8 mouse cellular contexts compared by ENCODE assay signal in the genomic region with DNA sequence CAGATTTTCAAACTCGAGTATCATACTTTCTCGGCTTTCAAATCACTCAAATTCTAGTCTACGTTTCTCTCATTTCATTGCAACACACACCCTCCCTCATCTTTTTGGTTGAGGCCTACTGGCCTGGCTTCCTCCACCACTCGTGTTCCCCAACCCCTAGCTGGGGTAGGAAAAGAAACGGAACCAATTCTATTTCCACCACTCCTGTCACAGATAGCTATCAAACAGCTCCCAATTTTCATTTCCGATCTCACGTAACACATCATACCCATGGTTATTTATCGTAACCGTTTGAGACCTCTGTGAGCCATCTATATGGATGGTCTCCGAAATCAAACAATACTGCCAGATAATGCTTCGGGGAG. TPM values are rescaled to one million over a fixed set of nuclear protein-coding genes. Genes with fewer than 3 reads are reported as not detected.
A peak's percentile ranks its signal among the peaks of the same experiment; 100 is the strongest.
DNase-seq lines count a peak whose midpoint lies in the region; ATAC-seq and TF ChIP-seq lines count a peak whose summit lies in the region.

No protein-coding gene starts in this region.

- ATAC-seq in lung, embryonic 14.5 days (ENCODE audit: insufficient read depth), result peak; percentile 8; the same call in 1 of the 2 replicates
- ATAC-seq in embryonic facial prominence, embryonic 14.5 days (ENCODE audit: low read depth), result no peak
- no peak for ATAC-seq in intestine, postnatal 0 days
- ATAC-seq in neural tube, embryonic 15.5 days (ENCODE audit: low FRiP score), result no peak
- no peak for ATAC-seq in cerebellum, adult (ENCODE audit: insufficient number of reproducible peaks, low FRiP score, low TSS enrichment)

- peak overlapping the region; percentile 93 for H3K9ac ChIP-seq in lung, embryonic 14.5 days
- peak overlapping the region; percentile 99 for H3K9ac ChIP-seq in embryonic facial prominence, embryonic 14.5 days (ENCODE audit: low read depth, low read length)
- peak overlapping the region; percentile 91 for H3K9ac ChIP-seq in intestine, postnatal 0 days (ENCODE audit: low read depth, low read length)
- H3K9ac ChIP-seq in neural tube, embryonic 15.5 days (replicated peaks), result peak overlapping the region; percentile 96

- H3K36me3 ChIP-seq in lung, embryonic 14.5 days (ENCODE audit: insufficient read depth), result no peaks in the 10 kb centered on the region
- H3K36me3 ChIP-seq in embryonic facial prominence, embryonic 14.5 days (ENCODE audit: control insufficient read depth, insufficient read depth, low read length), result no peaks in the 10 kb centered on the region
- H3K36me3 ChIP-seq in intestine, postnatal 0 days (ENCODE audit: control insufficient read depth, insufficient read depth), result no peaks in the 10 kb centered on the region
- no peaks in the 10 kb centered on the region for H3K36me3 ChIP-seq in neural tube, embryonic 15.5 days

- H3K4me1 ChIP-seq in lung, embryonic 14.5 days (ENCODE audit: insufficient read depth), result peaks cover 6% of the 10 kb centered on the region; the same call in 1 of the 2 replicates
- H3K4me1 ChIP-seq in embryonic facial prominence, embryonic 14.5 days (ENCODE audit: control insufficient read depth, insufficient read depth, low read length), result peaks cover 9% of the 10 kb centered on the region; the same call in 1 of the 2 replicates
- 0 out of 2 replicates have a peak, but pooled peaks cover 6% of the 10 kb centered on the region for H3K4me1 ChIP-seq in intestine, postnatal 0 days (replicated peaks; ENCODE audit: control insufficient read depth, insufficient read depth, low read length)
- H3K4me1 ChIP-seq in neural tube, embryonic 15.5 days, result peaks cover 29% of the 10 kb centered on the region

- 14% methylated on average over 11 of the region's 11 CpGs for WGBS in lung, embryonic 14.5 days
- 13% methylated on average over 11 of the region's 11 CpGs for WGBS in embryonic facial prominence, embryonic 14.5 days
- WGBS in intestine, postnatal 0 days, result 7% methylated on average over 11 of the region's 11 CpGs
- 18% methylated on average over 11 of the region's 11 CpGs for WGBS in neural tube, embryonic 15.5 days

- peak overlapping the region; percentile 71 for H3K4me2 ChIP-seq in lung, embryonic 14.5 days
- H3K4me2 ChIP-seq in embryonic facial prominence, embryonic 14.5 days (ENCODE audit: low read depth, low read length), result peak overlapping the region; percentile 75
- H3K4me2 ChIP-seq in intestine, postnatal 0 days (replicated peaks; ENCODE audit: low read depth), result peak overlapping the region; percentile 78
- peak overlapping the region; percentile 64 for H3K4me2 ChIP-seq in neural tube, embryonic 15.5 days

- DNase-seq in lung, embryonic 14.5 days, result no peak
- DNase-seq in lung, adult 18-20 months, result no peak
- DNase-seq in embryonic facial prominence, embryonic 14.5 days (ENCODE audit: low spot score), result no peak
- DNase-seq in adrenal gland, adult 2 months, result no peak
- DNase-seq in adrenal gland, adult 18-20 months (ENCODE audit: low spot score in 2 of 2), result no peak

- peak overlapping the region; percentile 97; the same call in 1 of the 2 replicates for H3K27ac ChIP-seq in lung, embryonic 14.5 days (ENCODE audit: low read depth)
- H3K27ac ChIP-seq in embryonic facial prominence, embryonic 14.5 days (replicated peaks; ENCODE audit: low read depth, low read length), result peak overlapping the region; percentile 95
- peak overlapping the region; percentile 99; the same call in 1 of the 2 replicates for H3K27ac ChIP-seq in intestine, postnatal 0 days (ENCODE audit: low read depth, low read length)
- H3K27ac ChIP-seq in neural tube, embryonic 15.5 days (replicated peaks), result peak overlapping the region; percentile 97

- H3K9me3 ChIP-seq in lung, embryonic 14.5 days (ENCODE audit: low read depth, low read length), result no peaks in the 10 kb centered on the region
- H3K9me3 ChIP-seq in embryonic facial prominence, embryonic 14.5 days (ENCODE audit: control insufficient read depth, low read length), result no peaks in the 10 kb centered on the region
- no peaks in the 10 kb centered on the region for H3K9me3 ChIP-seq in intestine, postnatal 0 days (ENCODE audit: control insufficient read depth)
- H3K9me3 ChIP-seq in neural tube, embryonic 15.5 days (replicated peaks), result no peaks in the 10 kb centered on the region

- no peak for TF ChIP-seq CTCF in lung, embryonic 14.5 days (IDR thresholded peaks at IDR 0.05; ENCODE audit: low read depth)
- no peak for TF ChIP-seq CTCF in intestine, postnatal 0 days (IDR thresholded peaks at IDR 0.05; ENCODE audit: low read depth)

- H3K27me3 ChIP-seq in lung, embryonic 14.5 days (ENCODE audit: insufficient read depth, low read length), result no peaks in the 10 kb centered on the region
- H3K27me3 ChIP-seq in embryonic facial prominence, embryonic 14.5 days (replicated peaks; ENCODE audit: control insufficient read depth, insufficient read depth, low read length), result no peaks in the 10 kb centered on the region
- H3K27me3 ChIP-seq in intestine, postnatal 0 days (replicated peaks; ENCODE audit: control insufficient read depth, insufficient read depth, low read length), result no peaks in the 10 kb centered on the region
- no peaks in the 10 kb centered on the region for H3K27me3 ChIP-seq in neural tube, embryonic 15.5 days (replicated peaks)

- H3K4me3 ChIP-seq in lung, embryonic 14.5 days (ENCODE audit: low read depth, low read length), result peak overlapping the region; percentile 86
- H3K4me3 ChIP-seq in embryonic facial prominence, embryonic 14.5 days (ENCODE audit: low read depth, low read length), result peak overlapping the region; percentile 99
- peak overlapping the region; percentile 94 for H3K4me3 ChIP-seq in intestine, postnatal 0 days (ENCODE audit: low read depth, low read length)
- peak overlapping the region; percentile 100 for H3K4me3 ChIP-seq in neural tube, embryonic 15.5 days (replicated peaks)

RNA-seq across cellular contexts. Expression of gene Npepps, which starts 1.4 kb away (rescaled TPM):
- polyA plus RNA-seq in lung, embryonic 14.5 days (2014; fragmentation: Nextera tagmentation; extraction: Ambion mirVana), result 70.7 and 76.2 TPM in 2 replicates
- 72.5 and 76.8 TPM in 2 replicates for polyA plus RNA-seq in embryonic facial prominence, embryonic 14.5 days (2014; fragmentation: Nextera tagmentation; extraction: Ambion mirVana)
- 41.9 and 54.7 TPM in 2 replicates for polyA plus RNA-seq in intestine, postnatal 0 days (2015; fragmentation: Nextera tagmentation; extraction: Ambion mirVana)
- 136 and 145 TPM in 2 replicates for polyA plus RNA-seq in neural tube, embryonic 15.5 days (2015; fragmentation: Nextera tagmentation; extraction: Ambion mirVana)
- 10 to 100 TPM; 69.2 to 70.2 TPM for total RNA-seq in adrenal gland, adult 2 months (2021)
- polyA plus RNA-seq in adrenal gland, adult 2 months (2012; rRNA removed), result 29.8 and 34.3 TPM in 2 replicates
- 10 to 100 TPM; 72.7 to 88.5 TPM for total RNA-seq in adrenal gland, adult 18-20 months (2021)

RNA-seq across cellular contexts. Expression of gene Mrpl45, which starts 36.5 kb away (rescaled TPM):
- 46.0 and 48.1 TPM in 2 replicates for polyA plus RNA-seq in lung, embryonic 14.5 days (2014; fragmentation: Nextera tagmentation; extraction: Ambion mirVana)
- 35.2 and 37.8 TPM in 2 replicates for polyA plus RNA-seq in embryonic facial prominence, embryonic 14.5 days (2014; fragmentation: Nextera tagmentation; extraction: Ambion mirVana)
- polyA plus RNA-seq in intestine, postnatal 0 days (2015; fragmentation: Nextera tagmentation; extraction: Ambion mirVana), result 40.2 and 40.5 TPM in 2 replicates
- 38.6 and 43.3 TPM in 2 replicates for polyA plus RNA-seq in neural tube, embryonic 15.5 days (2015; fragmentation: Nextera tagmentation; extraction: Ambion mirVana)
- total RNA-seq in adrenal gland, adult 2 months (2021), result 10 to 100 TPM; 34.7 to 41.3 TPM
- 9.5 and 10.9 TPM in 2 replicates for polyA plus RNA-seq in adrenal gland, adult 2 months (2012; rRNA removed)
- 10 to 100 TPM; 29.7 to 40.0 TPM for total RNA-seq in adrenal gland, adult 18-20 months (2021)
